In the genomic region with DNA sequence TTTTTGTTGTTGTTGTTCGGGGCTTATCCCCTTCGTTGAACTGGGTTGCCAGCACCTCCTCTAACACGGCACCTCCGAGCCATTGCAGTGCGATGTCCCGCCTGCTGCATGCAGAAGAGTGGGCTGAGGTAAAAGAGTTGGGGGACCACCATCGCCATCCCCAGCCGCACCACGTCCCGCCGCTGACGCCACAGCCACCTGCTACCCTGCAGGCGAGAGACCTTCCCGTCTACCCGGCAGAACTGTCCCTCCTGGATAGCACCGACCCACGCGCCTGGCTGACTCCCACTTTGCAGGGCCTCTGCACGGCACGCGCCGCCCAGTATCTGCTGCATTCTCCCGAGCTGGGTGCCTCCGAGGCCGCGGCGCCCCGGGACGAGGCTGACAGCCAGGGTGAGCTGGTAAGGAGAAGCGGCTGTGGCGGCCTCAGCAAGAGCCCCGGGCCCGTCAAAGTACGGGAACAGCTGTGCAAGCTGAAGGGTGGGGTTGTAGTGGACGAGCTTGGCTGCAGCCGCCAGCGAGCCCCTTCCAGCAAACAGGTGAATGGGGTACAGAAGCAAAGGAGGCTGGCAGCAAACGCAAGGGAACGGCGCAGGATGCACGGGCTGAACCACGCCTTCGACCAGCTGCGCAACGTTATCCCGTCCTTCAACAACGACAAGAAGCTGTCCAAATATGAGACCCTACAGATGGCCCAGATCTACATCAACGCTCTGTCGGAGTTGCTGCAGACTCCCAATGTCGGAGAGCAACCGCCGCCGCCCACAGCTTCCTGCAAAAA, we compare ENCODE assay signal across 9 mouse cellular contexts. TPM values are rescaled to one million over a fixed set of nuclear protein-coding genes. Genes with fewer than 3 reads are reported as not detected.
A peak's percentile ranks its signal among the peaks of the same experiment; 100 is the strongest.
DNase-seq lines count a peak whose midpoint lies in the region; ATAC-seq lines count a peak whose summit lies in the region.
"Had no signal": no experiment of that assay in that cellular context is flagged by ENCODE, and none has a peak within 500 bp of the region (broad histone marks: within the 10 kb centered on the region; RNA-seq: fewer than 3 reads in every experiment).

No protein-coding gene starts in this region.

- WGBS in limb, embryonic 15.5 days, result under 1% methylated on average over 52 of the region's 53 CpGs
- under 1% methylated on average over 53 of the region's 53 CpGs for WGBS in neural tube, embryonic 13.5 days

- peak overlapping the region; percentile 43 for H3K4me3 ChIP-seq in limb, embryonic 15.5 days
- H3K4me3 ChIP-seq in neural tube, embryonic 13.5 days, result peak overlapping the region; percentile 40

- no peaks in the 10 kb centered on the region for H3K36me3 ChIP-seq in limb, embryonic 15.5 days
- H3K36me3 ChIP-seq in neural tube, embryonic 13.5 days, result no peaks in the 10 kb centered on the region

- peak; percentile 65; the same call in 1 of the 2 replicates for ATAC-seq in limb, embryonic 15.5 days (ENCODE audit: insufficient number of reproducible peaks, low FRiP score, low TSS enrichment, low read depth)
- ATAC-seq in neural tube, embryonic 13.5 days (ENCODE audit: low read depth), result peak; percentile 69

- peak overlapping the region; percentile 82 for H3K4me2 ChIP-seq in limb, embryonic 15.5 days
- peak overlapping the region; percentile 68 for H3K4me2 ChIP-seq in neural tube, embryonic 13.5 days

- DNase-seq in cerebellum, adult 18-20 months, result peak; percentile 3 to 19
- no peak for DNase-seq in cerebellum, adult 11-12 months
- peak; percentile 25 for DNase-seq in urinary bladder, adult 2 months (ENCODE audit: low spot score)
- no peak for DNase-seq in urinary bladder, postnatal 25 days (ENCODE audit: low spot score)
- peak; percentile 31 for DNase-seq in heart, postnatal 4 days
- DNase-seq in gastrocnemius, adult 8-10 months (ENCODE audit: low spot score in 2 of 2), result no peak

- H3K9ac ChIP-seq in limb, embryonic 15.5 days, result no peak overlapping the region
- H3K9ac ChIP-seq in neural tube, embryonic 13.5 days, result peak overlapping the region; percentile 47

- H3K9me3 ChIP-seq in limb, embryonic 15.5 days, result no peaks in the 10 kb centered on the region
- H3K9me3 ChIP-seq in neural tube, embryonic 13.5 days, result no peaks in the 10 kb centered on the region

- H3K4me1 ChIP-seq in limb, embryonic 15.5 days, result peaks cover 33% of the 10 kb centered on the region
- H3K4me1 ChIP-seq in neural tube, embryonic 13.5 days (replicated peaks), result peaks cover 38% of the 10 kb centered on the region

- H3K27ac ChIP-seq in limb, embryonic 15.5 days, result no peak overlapping the region
- H3K27ac ChIP-seq in neural tube, embryonic 13.5 days (replicated peaks), result no peak overlapping the region

- H3K27me3 ChIP-seq in limb, embryonic 15.5 days, result peaks cover 72% of the 10 kb centered on the region
- peaks cover 79% of the 10 kb centered on the region for H3K27me3 ChIP-seq in neural tube, embryonic 13.5 days

RNA-seq across cellular contexts. Expression of a gene that starts 0.5 kb away (rescaled TPM):
- not detected in 2 replicates for polyA plus RNA-seq in urinary bladder, adult 2 months (2012; rRNA removed)
- total RNA-seq in heart, postnatal 4 days (2021), result not detected
- 0.06 and 0.14 TPM in 2 replicates for polyA plus RNA-seq in limb, embryonic 15.5 days (2015; fragmentation: Nextera tagmentation; extraction: Ambion mirVana)
- 0.81 and 1.0 TPM in 2 replicates for polyA plus RNA-seq in neural tube, embryonic 13.5 days (2015; fragmentation: Nextera tagmentation; extraction: Ambion mirVana)
- total RNA-seq in gastrocnemius, adult 8-10 months (2022), result not detected
- polyA plus RNA-seq: C2C12 had no signal

Comparison
In these comparisons a context has a peak if more than half of its experiments do, and no peak if none do; other contexts are left out.
1. DNase-seq: peak in cerebellum, adult 18-20 months (2 of 2), urinary bladder, adult 2 months (single experiment) and heart, postnatal 4 days (single experiment); none in cerebellum, adult 11-12 months (single experiment), urinary bladder, postnatal 25 days (single experiment) and gastrocnemius, adult 8-10 months (0 of 2).